Comparison of ENCODE assay signal across 17 mouse cellular contexts in genomic region chr2:137643269-137644055, GRCm38 (mm10).
DNase-seq lines count a peak whose midpoint lies in the region; ATAC-seq and TF ChIP-seq lines count a peak whose summit lies in the region.
"Had no signal": no experiment of that assay in that cellular context is flagged by ENCODE, and none has a peak within 500 bp of the region (broad histone marks: within the 10 kb centered on the region; RNA-seq: fewer than 3 reads in every experiment).

No protein-coding gene starts in this region.

- peak overlapping the region; percentile 47; the same call in 1 of the 2 replicates for H3K27ac ChIP-seq in heart, embryonic 10.5 days
- H3K27ac ChIP-seq in kidney, embryonic 15.5 days = 0 out of 2 replicates have a peak overlapping the region, but pooled peaks have one; percentile 25
- H3K27ac ChIP-seq in limb, embryonic 10.5 days = no peak overlapping the region
- no peak overlapping the region for H3K27ac ChIP-seq in layer of hippocampus, adult 2 months
- no peak overlapping the region for H3K27ac ChIP-seq in forebrain, embryonic 12.5 days
- H3K27ac ChIP-seq: embryonic facial prominence, embryonic 13.5 days; gastrocnemius, adult 2 months; limb, embryonic 13.5 days; liver, embryonic 15.5 days had no signal

- no peak overlapping the region for H3K9ac ChIP-seq in kidney, embryonic 15.5 days
- no peak overlapping the region for H3K9ac ChIP-seq in forebrain, embryonic 12.5 days
- H3K9ac ChIP-seq: embryonic facial prominence, embryonic 13.5 days; limb, embryonic 13.5 days; liver, embryonic 15.5 days had no signal

- no peak for TF ChIP-seq CTCF in layer of hippocampus, adult 2 months (conservative IDR thresholded peaks at IDR 0.05)

- no peaks in the 10 kb centered on the region for H3K36me3 ChIP-seq in heart, embryonic 10.5 days
- no peaks in the 10 kb centered on the region for H3K36me3 ChIP-seq in kidney, embryonic 15.5 days
- H3K36me3 ChIP-seq in limb, embryonic 10.5 days = no peaks in the 10 kb centered on the region
- H3K36me3 ChIP-seq in forebrain, embryonic 12.5 days (replicated peaks) = no peaks in the 10 kb centered on the region
- H3K36me3 ChIP-seq: embryonic facial prominence, embryonic 13.5 days; limb, embryonic 13.5 days; liver, embryonic 15.5 days had no signal

- 47% methylated on average over 10 of the region's 10 CpGs for WGBS in heart, embryonic 10.5 days
- 12% methylated on average over 10 of the region's 10 CpGs for WGBS in kidney, embryonic 15.5 days
- whole genome bisulfite sequencing in limb, embryonic 10.5 days = 41% methylated on average over 10 of the region's 10 CpGs
- WGBS in forebrain, embryonic 12.5 days = 87% methylated on average over 10 of the region's 10 CpGs

- 0 out of 2 replicates have a peak overlapping the region, but pooled peaks have one; percentile 7 for H3K4me2 ChIP-seq in kidney, embryonic 15.5 days
- no peak overlapping the region for H3K4me2 ChIP-seq in forebrain, embryonic 12.5 days
- H3K4me2 ChIP-seq: embryonic facial prominence, embryonic 13.5 days; limb, embryonic 13.5 days; liver, embryonic 15.5 days had no signal

- ATAC-seq in kidney, embryonic 15.5 days (replicated peaks; ENCODE audit: low FRiP score) = peak; percentile 91
- no peak for ATAC-seq in forebrain, embryonic 12.5 days (ENCODE audit: low FRiP score)
- ATAC-seq: midbrain, embryonic 16.5 days had no signal

- peak; percentile 75 for DNase-seq in heart, embryonic 10.5 days (ENCODE audit: low spot score)
- no peak for DNase-seq in heart, postnatal 14 days
- DNase-seq in kidney, adult 18-20 months = peak; percentile 5
- DNase-seq in limb, embryonic 10.5 days (ENCODE audit: low spot score) = peak; percentile 32
- no peak for DNase-seq in layer of hippocampus, adult 2 months (ENCODE audit: low spot score in 2 of 2)
- DNase-seq: cerebellum, adult 18-20 months; gastrocnemius, adult 2 months; heart, adult 18-20 months; lung, postnatal 10 days; right cerebral cortex, adult 18-20 months had no signal

- no peaks in the 10 kb centered on the region for H3K27me3 ChIP-seq in heart, embryonic 10.5 days (ENCODE audit: insufficient read depth, poor library complexity, severe bottlenecking)
- no peaks in the 10 kb centered on the region for H3K27me3 ChIP-seq in kidney, embryonic 15.5 days
- no peaks in the 10 kb centered on the region for H3K27me3 ChIP-seq in limb, embryonic 10.5 days (ENCODE audit: low read depth, poor library complexity, severe bottlenecking)
- H3K27me3 ChIP-seq in forebrain, embryonic 12.5 days = no peaks in the 10 kb centered on the region
- H3K27me3 ChIP-seq: embryonic facial prominence, embryonic 13.5 days; limb, embryonic 13.5 days; liver, embryonic 15.5 days; megakaryocyte, embryonic 14.5 days had no signal

- H3K9me3 ChIP-seq in heart, embryonic 10.5 days = no peaks in the 10 kb centered on the region
- H3K9me3 ChIP-seq in kidney, embryonic 15.5 days (replicated peaks) = no peaks in the 10 kb centered on the region
- no peaks in the 10 kb centered on the region for H3K9me3 ChIP-seq in limb, embryonic 10.5 days (replicated peaks)
- no peaks in the 10 kb centered on the region for H3K9me3 ChIP-seq in forebrain, embryonic 12.5 days
- H3K9me3 ChIP-seq: embryonic facial prominence, embryonic 13.5 days; limb, embryonic 13.5 days; liver, embryonic 15.5 days had no signal

- H3K4me3 ChIP-seq in heart, embryonic 10.5 days = no peak overlapping the region
- no peak overlapping the region for H3K4me3 ChIP-seq in kidney, embryonic 15.5 days (replicated peaks)
- H3K4me3 ChIP-seq in limb, embryonic 10.5 days = no peak overlapping the region
- H3K4me3 ChIP-seq in layer of hippocampus, adult 2 months = no peak overlapping the region
- H3K4me3 ChIP-seq in forebrain, embryonic 12.5 days (replicated peaks) = no peak overlapping the region
- H3K4me3 ChIP-seq: embryonic facial prominence, embryonic 13.5 days; gastrocnemius, adult 2 months; limb, embryonic 13.5 days; liver, embryonic 15.5 days; megakaryocyte, embryonic 14.5 days had no signal

- H3K4me1 ChIP-seq in heart, embryonic 10.5 days = peaks cover 18% of the 10 kb centered on the region
- H3K4me1 ChIP-seq in kidney, embryonic 15.5 days = peaks cover 18% of the 10 kb centered on the region
- H3K4me1 ChIP-seq in limb, embryonic 10.5 days = peaks cover 9% of the 10 kb centered on the region; the same call in 1 of the 2 replicates
- H3K4me1 ChIP-seq in forebrain, embryonic 12.5 days = no peaks in the 10 kb centered on the region
- H3K4me1 ChIP-seq: embryonic facial prominence, embryonic 13.5 days; limb, embryonic 13.5 days; liver, embryonic 15.5 days; megakaryocyte, embryonic 14.5 days had no signal

- intact Hi-C loops in heart, postnatal 14 days (cut with DNase I) = no loop called here

Comparison
In these comparisons a context has a peak if more than half of its experiments do, and no peak if none do; other contexts are left out.
1. DNase-seq: peak in heart, embryonic 10.5 days (single experiment), kidney, adult 18-20 months (single experiment) and limb, embryonic 10.5 days (single experiment); none in heart, postnatal 14 days (0 of 2) and layer of hippocampus, adult 2 months (0 of 2).
2. H3K27ac ChIP-seq: peak in heart, embryonic 10.5 days (single experiment) and kidney, embryonic 15.5 days (single experiment); none in limb, embryonic 10.5 days (single experiment), layer of hippocampus, adult 2 months (single experiment) and forebrain, embryonic 12.5 days (single experiment).